Mouse (Mus musculus): ENCODE data around the gene Cd81. TPM values are rescaled to one million over a fixed set of nuclear protein-coding genes. Genes with fewer than 3 reads are reported as not detected.

The Cd81 gene
- 100 to 1,000 TPM; 424 to 455 TPM for total RNA-seq (2021)

GRCm38 (mm10) chr7:143052626-143053007 lies at the start of gene Cd81:
Gene Cd81 (plus strand): TSS chr7:143052739.
- peak; percentile 84 for DNase-seq (ENCODE audit: low spot score)
- intact Hi-C loops (cut with DNase I): loop anchor here (1.0 kb wide), 1 partner anchor 44 kb away; no protein-coding TSS in a partner anchor

- no peak for DNase-seq (ENCODE audit: low spot score)
- intact Hi-C loops (cut with DNase I): loop anchor here (5.0 to 10.0 kb wide), 4 partner anchors 67 to 470 kb away; partner anchors contain the start of gene Slc22a18
Measured at GRCm38 (mm10) chr7:143004727-143005343, 47.7 kb upstream of the Cd81 start, which contains the start of gene Tspan32. Gene Tspan32 (plus strand): TSS chr7:143005046.

- no peak for DNase-seq (ENCODE audit: low spot score)
- intact Hi-C loops (cut with DNase I): loop anchor here (5.0 to 10.0 kb wide), 4 partner anchors 67 to 469 kb away; partner anchors contain the start of gene Slc22a18
Measured at GRCm38 (mm10) chr7:143005344-143006096, 47.0 kb upstream of the Cd81 start.

- intact Hi-C loops (cut with DNase I): loop anchor here (5.0 to 10.0 kb wide), 4 partner anchors 66 to 469 kb away; partner anchors contain the start of gene Slc22a18
Measured at GRCm38 (mm10) chr7:143006097-143006755, 46.3 kb upstream of the Cd81 start.

GRCm38 (mm10) chr7:143006756-143007598 lies 45.6 kb upstream of the Cd81 start:
- intact Hi-C loops (cut with DNase I): loop anchor here (5.0 to 10.0 kb wide), 4 partner anchors 65 to 468 kb away; partner anchors contain the start of gene Slc22a18
- no peak for DNase-seq (ENCODE audit: low spot score)

More at GRCm38 (mm10) chr7:143006097-143006755, 46.3 kb upstream of the Cd81 start:
- no peak for DNase-seq (ENCODE audit: low spot score)

GRCm38 (mm10) chr7:143007599-143008369 lies 44.8 kb upstream of the Cd81 start:
- intact Hi-C loops (cut with DNase I): loop anchor here (1.0 to 10.0 kb wide), 6 partner anchors 46 to 467 kb away; partner anchors contain the start of gene Slc22a18
- DNase-seq (ENCODE audit: low spot score): peak; percentile 80

GRCm38 (mm10) chr7:143008370-143008926 lies 44.1 kb upstream of the Cd81 start:
- intact Hi-C loops (cut with DNase I): loop anchor here (1.0 to 10.0 kb wide), 6 partner anchors 45 to 466 kb away; partner anchors contain the start of gene Slc22a18
- peak; percentile 58 for DNase-seq (ENCODE audit: low spot score)

GRCm38 (mm10) chr7:143008996-143009665 lies 43.4 kb upstream of the Cd81 start:
- intact Hi-C loops (cut with DNase I): loop anchor here (1.0 to 10.0 kb wide), 6 partner anchors 44 to 466 kb away; partner anchors contain the start of gene Slc22a18
- DNase-seq (ENCODE audit: low spot score): no peak

- intact Hi-C loops (cut with DNase I): loop anchor here (2.0 to 10.0 kb wide), 5 partner anchors 31 to 465 kb away; partner anchors contain the start of gene Slc22a18
- no peak for DNase-seq (ENCODE audit: low spot score)
Measured at GRCm38 (mm10) chr7:143009996-143010395, 42.5 kb upstream of the Cd81 start.

- intact Hi-C loops (cut with DNase I): loop anchor here (2.0 kb wide), 1 partner anchor 30 kb away; no protein-coding TSS in a partner anchor
- DNase-seq (ENCODE audit: low spot score): no peak
Measured at GRCm38 (mm10) chr7:143011226-143011625, 41.3 kb upstream of the Cd81 start.

- intact Hi-C loops (cut with DNase I): no loop called here
- DNase-seq (ENCODE audit: low spot score): no peak
Measured at GRCm38 (mm10) chr7:143012230-143012875, 40.2 kb upstream of the Cd81 start.

- intact Hi-C loops (cut with DNase I): no loop called here
- peak; percentile 84 for DNase-seq (ENCODE audit: low spot score)
Measured at GRCm38 (mm10) chr7:143013420-143014178, 38.9 kb upstream of the Cd81 start.

- DNase-seq (ENCODE audit: low spot score): no peak
- intact Hi-C loops (cut with DNase I): no loop called here
Measured at GRCm38 (mm10) chr7:143014862-143015659, 37.5 kb upstream of the Cd81 start.

GRCm38 (mm10) chr7:143015755-143016423 lies 36.6 kb upstream of the Cd81 start:
- peak; percentile 80 for DNase-seq (ENCODE audit: low spot score)
- intact Hi-C loops (cut with DNase I): no loop called here

Data from heart, postnatal 25 days (tissue).